Mouse (Mus musculus): ENCODE measurements around the gene Plekhh3. TPM values are rescaled to one million over a fixed set of nuclear protein-coding genes. Genes with fewer than 3 reads are reported as not detected.

The Plekhh3 gene
- polyA plus RNA-seq, 1 experiment: 6.4 TPM

DNA sequence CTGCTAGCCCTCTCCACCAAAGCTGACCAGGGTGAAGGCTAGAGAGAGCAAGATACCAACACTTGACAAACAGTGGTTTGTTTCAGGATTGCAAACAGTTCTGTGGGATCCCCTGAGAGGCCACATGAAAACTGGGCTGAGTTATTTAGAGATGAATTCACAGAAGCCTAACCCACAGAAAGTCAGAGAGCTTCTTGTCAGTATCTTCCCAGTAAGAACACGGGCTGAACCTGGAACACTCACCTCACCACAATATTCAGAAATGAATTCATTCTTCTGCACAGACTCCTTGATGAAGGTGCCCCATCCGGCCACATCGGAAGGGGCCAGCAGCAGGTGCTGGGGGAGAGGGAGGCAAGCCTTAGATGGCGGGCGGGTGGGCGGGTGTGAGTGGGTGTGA, 23.5 kb upstream of the Plekhh3 start:
- peaks cover 6% of the 10 kb centered on the region; the same call in 1 of the 2 replicates for H3K4me1 ChIP-seq (ENCODE audit: control insufficient read depth, insufficient read depth, low read length)
- TF ChIP-seq POLR2A (IDR thresholded peaks at IDR 0.05; ENCODE audit: borderline replicate concordance, low read depth, low read length) (no peak), CTCF (IDR thresholded peaks at IDR 0.05; ENCODE audit: low read depth, low read length) (no peak)
- H3K27ac ChIP-seq (ENCODE audit: insufficient read depth, low read depth, low read length): no peak overlapping the region
- H3K4me3 ChIP-seq (ENCODE audit: insufficient read depth, low read length): no peak overlapping the region

DNA sequence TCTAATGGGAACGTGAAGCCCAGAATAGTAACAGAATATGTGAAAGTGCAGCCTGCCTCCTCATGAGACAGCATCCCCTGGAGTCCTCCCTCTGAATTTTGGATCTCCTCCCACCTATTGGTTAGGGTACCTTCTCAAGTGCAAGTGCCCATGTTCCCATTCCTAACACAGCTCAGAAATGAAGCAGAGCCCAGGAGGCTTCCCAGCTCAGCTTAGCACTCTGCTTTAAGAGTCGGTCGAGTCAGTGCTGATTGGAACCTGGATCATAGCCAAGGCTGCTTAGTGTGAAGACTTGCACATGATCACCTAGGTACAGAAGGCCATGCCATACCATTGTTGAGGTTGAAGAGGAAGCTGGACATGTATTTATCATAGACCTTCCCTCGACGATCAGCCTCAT, 23.0 kb upstream of the Plekhh3 start:
- TF ChIP-seq POLR2A (IDR thresholded peaks at IDR 0.05; ENCODE audit: borderline replicate concordance, low read depth, low read length) (no peak), CTCF (IDR thresholded peaks at IDR 0.05; ENCODE audit: low read depth, low read length) (no peak)
- no peak overlapping the region for H3K4me3 ChIP-seq (ENCODE audit: insufficient read depth, low read length)
- H3K27ac ChIP-seq (ENCODE audit: insufficient read depth, low read depth, low read length): no peak overlapping the region
- H3K4me1 ChIP-seq (ENCODE audit: control insufficient read depth, insufficient read depth, low read length): peaks cover 6% of the 10 kb centered on the region; the same call in 1 of the 2 replicates

GRCm38 (mm10) chr11:101193076-101193475, 21.9 kb upstream of the Plekhh3 start:
- no peak overlapping the region for H3K27ac ChIP-seq (ENCODE audit: insufficient read depth, low read depth, low read length)
- no peak overlapping the region for H3K4me3 ChIP-seq (ENCODE audit: insufficient read depth, low read length)
- TF ChIP-seq CTCF (IDR thresholded peaks at IDR 0.05; ENCODE audit: low read depth, low read length) (no peak), POLR2A (IDR thresholded peaks at IDR 0.05; ENCODE audit: borderline replicate concordance, low read depth, low read length) (no peak)
- peaks cover 6% of the 10 kb centered on the region; the same call in 1 of the 2 replicates for H3K4me1 ChIP-seq (ENCODE audit: control insufficient read depth, insufficient read depth, low read length)

- Histone ChIP-seq H3K4me1 (ENCODE audit: control insufficient read depth, insufficient read depth, low read length) (peaks cover 6% of the 10 kb centered on the region; the same call in 1 of the 2 replicates), H3K4me3 (ENCODE audit: insufficient read depth, low read length) (no peak overlapping the region), H3K27ac (ENCODE audit: insufficient read depth, low read depth, low read length) (no peak overlapping the region)
- TF ChIP-seq CTCF (IDR thresholded peaks at IDR 0.05; ENCODE audit: low read depth, low read length) (no peak), POLR2A (IDR thresholded peaks at IDR 0.05; ENCODE audit: borderline replicate concordance, low read depth, low read length) (no peak)
Measured at GRCm38 (mm10) chr11:101192646-101193045, 21.5 kb upstream of the Plekhh3 start.

- no peak overlapping the region for H3K4me3 ChIP-seq (ENCODE audit: insufficient read depth, low read length)
- no peak overlapping the region for H3K27ac ChIP-seq (ENCODE audit: insufficient read depth, low read depth, low read length)
- TF ChIP-seq CTCF (IDR thresholded peaks at IDR 0.05; ENCODE audit: low read depth, low read length): no peak
- TF ChIP-seq POLR2A (IDR thresholded peaks at IDR 0.05; ENCODE audit: borderline replicate concordance, low read depth, low read length): no peak
- peaks cover 6% of the 10 kb centered on the region; the same call in 1 of the 2 replicates for H3K4me1 ChIP-seq (ENCODE audit: control insufficient read depth, insufficient read depth, low read length)
Measured at GRCm38 (mm10) chr11:101191919-101192470, 20.8 kb upstream of the Plekhh3 start.

DNA sequence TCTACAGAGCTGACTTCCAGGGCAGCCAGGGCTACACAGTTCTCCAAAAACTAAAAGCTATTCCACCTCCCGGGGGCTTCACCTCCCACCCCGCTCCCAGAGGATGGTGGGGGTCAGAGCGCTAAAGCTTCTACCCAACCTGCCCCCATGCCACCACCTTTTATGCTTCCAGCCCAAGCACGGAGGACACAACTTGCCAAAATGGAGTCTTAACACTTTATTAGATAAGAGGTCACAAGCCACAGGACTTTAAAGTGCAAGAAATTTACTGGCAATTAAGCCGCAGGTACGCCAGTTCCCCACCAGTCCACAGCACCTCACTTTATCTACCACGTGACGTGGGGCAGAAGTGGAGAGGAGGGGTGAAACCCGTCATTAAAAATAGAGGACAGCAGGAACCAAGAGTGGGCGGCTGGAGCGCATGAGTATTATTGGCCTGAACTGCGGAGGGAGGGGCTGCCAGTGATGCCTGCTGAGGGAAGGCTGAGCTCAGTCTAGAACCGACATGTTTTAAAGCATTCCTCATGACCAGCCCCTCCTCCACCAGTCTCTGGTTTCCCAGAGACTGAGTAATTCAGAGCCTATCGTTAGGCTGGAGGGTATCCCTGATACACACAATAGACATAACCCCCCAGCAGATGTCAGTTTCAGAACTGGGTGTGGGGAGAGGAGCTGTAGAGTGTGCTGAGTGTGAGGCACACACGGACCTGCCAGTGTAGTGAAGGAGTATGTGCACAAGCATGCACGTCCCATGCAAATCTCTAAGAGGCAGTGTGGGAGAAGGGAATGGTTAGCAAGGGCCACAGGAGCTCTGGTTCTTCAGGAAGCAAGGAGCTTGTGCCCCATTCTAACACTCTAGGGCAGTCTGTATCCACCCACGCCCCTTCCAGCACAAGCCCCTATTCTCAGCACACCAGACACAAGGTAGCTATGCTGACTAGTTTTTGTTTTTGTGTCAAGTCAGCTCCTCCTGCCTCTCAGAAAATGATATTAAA, 20.1 kb upstream of the Plekhh3 start:
- Histone ChIP-seq H3K4me3 (ENCODE audit: insufficient read depth, low read length) (no peak overlapping the region), H3K4me1 (ENCODE audit: control insufficient read depth, insufficient read depth, low read length) (peaks cover 6% of the 10 kb centered on the region; the same call in 1 of the 2 replicates), H3K27ac (ENCODE audit: insufficient read depth, low read depth, low read length) (no peak overlapping the region)
- TF ChIP-seq POLR2A (IDR thresholded peaks at IDR 0.05; ENCODE audit: borderline replicate concordance, low read depth, low read length) (no peak), CTCF (IDR thresholded peaks at IDR 0.05; ENCODE audit: low read depth, low read length) (no peak)

- Histone ChIP-seq H3K4me1 (ENCODE audit: control insufficient read depth, insufficient read depth, low read length) (peaks cover 6% of the 10 kb centered on the region; the same call in 1 of the 2 replicates), H3K27ac (ENCODE audit: insufficient read depth, low read depth, low read length) (no peak overlapping the region), H3K4me3 (ENCODE audit: insufficient read depth, low read length) (no peak overlapping the region)
- TF ChIP-seq CTCF (IDR thresholded peaks at IDR 0.05; ENCODE audit: low read depth, low read length) (no peak), POLR2A (IDR thresholded peaks at IDR 0.05; ENCODE audit: borderline replicate concordance, low read depth, low read length) (no peak)
Measured at GRCm38 (mm10) chr11:101190181-101190912, 19.2 kb upstream of the Plekhh3 start.

- no peak overlapping the region for H3K4me3 ChIP-seq (ENCODE audit: insufficient read depth, low read length)
- TF ChIP-seq CTCF (IDR thresholded peaks at IDR 0.05; ENCODE audit: low read depth, low read length) (no peak), POLR2A (IDR thresholded peaks at IDR 0.05; ENCODE audit: borderline replicate concordance, low read depth, low read length) (no peak)
Measured at GRCm38 (mm10) chr11:101189495-101190180, 18.5 kb upstream of the Plekhh3 start.

More at GRCm38 (mm10) chr11:101189495-101190180, 18.5 kb upstream of the Plekhh3 start:
- Histone ChIP-seq H3K27ac (ENCODE audit: insufficient read depth, low read depth, low read length) (no peak overlapping the region), H3K4me1 (ENCODE audit: control insufficient read depth, insufficient read depth, low read length) (peaks cover 6% of the 10 kb centered on the region; the same call in 1 of the 2 replicates)
